1 mouse cellular context compared by ENCODE assay signal in the genomic region with DNA sequence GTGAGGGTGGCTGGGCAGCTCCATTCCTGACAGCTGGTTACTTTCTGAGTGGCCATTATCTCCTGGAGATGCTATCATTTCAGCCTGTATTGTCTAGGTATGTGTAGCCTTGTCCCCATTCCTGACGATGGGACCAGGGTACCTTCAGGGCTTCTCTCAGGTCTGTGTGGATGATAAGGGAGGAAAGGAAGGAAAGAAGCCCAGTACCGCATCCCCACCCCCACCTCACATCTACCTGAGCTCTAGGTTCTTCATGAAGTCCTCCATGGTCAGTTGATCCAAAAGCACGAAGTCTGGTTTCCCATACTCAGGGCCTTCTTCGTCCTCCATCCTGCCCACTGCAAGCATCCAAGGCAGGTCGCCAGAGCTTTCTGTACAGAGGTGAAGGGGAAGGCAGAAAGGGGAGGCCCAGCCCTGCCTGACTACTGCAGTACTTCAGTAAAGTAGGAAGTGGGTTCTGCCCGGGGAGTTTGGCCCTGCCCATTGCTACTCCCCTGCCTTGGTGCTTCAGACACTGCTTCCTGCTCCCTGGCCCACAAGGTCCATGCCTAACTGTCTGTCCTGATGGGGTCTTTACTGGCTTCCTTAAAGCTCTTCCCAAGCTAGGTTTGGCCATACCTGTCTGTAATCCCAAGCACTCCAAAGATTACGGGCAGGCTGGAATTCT.
TF ChIP-seq lines count a peak whose summit lies in the region.

A gene (minus strand): TSS at position 459 of the 667 bp plus-strand sequence.

TF ChIP-seq in CH12.LX, 34 proteins besides CTCF, POLR2A, EP300 and RAD21 (continued from another document):
- TF ChIP-seq TCF12 (IDR thresholded peaks at IDR 0.05; ENCODE audit: low read depth, low read length) (peak; percentile 94), JUN (IDR thresholded peaks at IDR 0.05; ENCODE audit: insufficient read depth, low read depth, low read length) (no peak), ELF1 (IDR thresholded peaks at IDR 0.05; ENCODE audit: low read depth, low read length) (peak; percentile 95), GABPA (IDR thresholded peaks at IDR 0.05; ENCODE audit: insufficient replicate concordance, low read depth, low read length) (no peak), KAT2A (IDR thresholded peaks at IDR 0.05; ENCODE audit: insufficient replicate concordance, low read length) (no peak), ZMIZ1 (IDR thresholded peaks at IDR 0.05; ENCODE audit: low read depth, low read length) (peak; percentile 75), POLR2AphosphoS2 (IDR thresholded peaks at IDR 0.05; ENCODE audit: low read depth, low read length) (peak; percentile 86; the same call in 1 of the 2 replicates), USF2 (conservative IDR thresholded peaks at IDR 0.05; ENCODE audit: low read depth, low read length) (no peak), ETS1 (conservative IDR thresholded peaks at IDR 0.05; ENCODE audit: low read depth, low read length) (no peak), BHLHE40 (IDR thresholded peaks at IDR 0.05; ENCODE audit: low read depth, low read length) (no peak; the same call in 1 of the 2 replicates)
